Mouse (Mus musculus): ENCODE data around the gene Kifc3. TPM values are rescaled to one million over a fixed set of nuclear protein-coding genes. Genes with fewer than 3 reads are reported as not detected.
A peak's percentile ranks its signal among the peaks of the same experiment; 100 is the strongest.

The Kifc3 gene
- polyA plus RNA-seq, 1 experiment from 2014 or later: 16.8 TPM

GRCm38 (mm10) chr8:95226251-95227150, 23.9 kb upstream of the Kifc3 start:
- Histone ChIP-seq H3K9me3 (no peaks in the 10 kb centered on the region), H3K27ac (peak overlapping the region; percentile 11; the same call in 1 of the 2 replicates), H3K36me3 (no peaks in the 10 kb centered on the region), H3K27me3 (no peaks in the 10 kb centered on the region), H3K4me3 (no peak overlapping the region), H3K4me1 (peaks cover 12% of the 10 kb centered on the region; the same call in 1 of the 2 replicates), H3K4me2 (replicated peaks) (no peak overlapping the region), H3K9ac (no peak overlapping the region)
- ATAC-seq (ENCODE audit: low FRiP score, low read depth): peak; percentile 54; the same call in 1 of the 2 replicates
- 30% methylated on average over 7 of the region's 7 CpGs for WGBS

GRCm38 (mm10) chr8:95223969-95224368, 21.4 kb upstream of the Kifc3 start:
- no peak overlapping the region for H3K9ac ChIP-seq
- H3K4me2 ChIP-seq (replicated peaks): no peak overlapping the region
- no peak overlapping the region for H3K27ac ChIP-seq
- H3K4me1 ChIP-seq: peaks cover 17% of the 10 kb centered on the region; the same call in 1 of the 2 replicates
- no peaks in the 10 kb centered on the region for H3K27me3 ChIP-seq
- H3K9me3 ChIP-seq: no peaks in the 10 kb centered on the region
- no peak overlapping the region for H3K4me3 ChIP-seq
- no peak for ATAC-seq (ENCODE audit: low FRiP score, low read depth)
- WGBS: 90% methylated on average over 5 of the region's 5 CpGs
- H3K36me3 ChIP-seq: no peaks in the 10 kb centered on the region

GRCm38 (mm10) chr8:95221045-95221444, 18.4 kb upstream of the Kifc3 start:
- no peak overlapping the region for H3K27ac ChIP-seq
- 27% methylated on average over 2 of the region's 2 CpGs for WGBS
- H3K9me3 ChIP-seq: no peaks in the 10 kb centered on the region
- H3K4me1 ChIP-seq: peaks cover 7% of the 10 kb centered on the region; the same call in 1 of the 2 replicates
- no peak for ATAC-seq (ENCODE audit: low FRiP score, low read depth)
- H3K36me3 ChIP-seq: no peaks in the 10 kb centered on the region
- H3K9ac ChIP-seq: no peak overlapping the region
- H3K4me2 ChIP-seq (replicated peaks): no peak overlapping the region
- no peaks in the 10 kb centered on the region for H3K27me3 ChIP-seq
- no peak overlapping the region for H3K4me3 ChIP-seq

DNA sequence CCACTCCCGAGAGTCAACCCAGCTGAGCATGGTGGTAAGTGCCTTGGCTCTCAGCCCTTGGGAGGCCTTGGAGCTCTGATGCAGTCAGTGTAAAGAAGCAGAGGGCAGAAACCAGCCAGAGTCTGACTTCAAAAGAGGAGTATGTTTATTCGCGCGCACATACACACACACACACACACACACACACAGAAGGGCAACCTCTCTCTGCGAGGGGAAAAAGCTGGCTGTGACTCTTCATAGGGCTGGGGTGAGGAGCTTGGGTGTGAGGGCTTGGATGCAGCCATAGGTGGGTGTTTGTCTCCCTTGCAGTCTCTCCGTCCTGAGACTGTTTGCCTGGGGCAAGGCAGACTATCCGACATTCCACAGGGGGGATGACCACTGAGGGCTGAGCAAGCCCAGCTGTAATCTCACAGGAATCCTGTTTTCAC, 18.0 kb upstream of the Kifc3 start:
- 48% methylated on average over 7 of the region's 7 CpGs for WGBS
- Histone ChIP-seq H3K9ac (no peak overlapping the region), H3K27ac (no peak overlapping the region), H3K4me2 (replicated peaks) (no peak overlapping the region), H3K4me1 (0 out of 2 replicates have a peak, but pooled peaks cover 5% of the 10 kb centered on the region), H3K36me3 (no peaks in the 10 kb centered on the region), H3K4me3 (no peak overlapping the region), H3K9me3 (no peaks in the 10 kb centered on the region), H3K27me3 (no peaks in the 10 kb centered on the region)
- 0 out of 2 replicates have a peak, but pooled peaks have one; percentile 15 for ATAC-seq (ENCODE audit: low FRiP score, low read depth)

DNA sequence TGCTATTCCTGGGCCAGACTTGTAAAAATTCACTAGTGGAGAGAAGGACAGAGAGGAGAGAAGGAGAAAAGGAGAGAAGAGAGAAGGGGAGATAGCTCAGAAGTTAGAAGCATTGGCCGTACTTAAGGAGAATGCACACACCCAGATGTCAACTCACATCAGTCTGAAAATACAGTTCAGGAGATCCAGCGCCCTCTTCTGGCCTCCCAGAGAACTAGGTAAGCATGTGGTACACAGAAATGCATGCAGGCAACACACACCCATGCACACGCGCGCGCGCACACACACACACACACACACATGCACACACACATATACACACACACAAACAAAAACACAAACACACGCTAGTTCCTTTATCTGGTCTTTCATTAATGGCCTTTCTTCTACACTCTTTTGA, 17.0 kb upstream of the Kifc3 start:
- no peak for ATAC-seq (ENCODE audit: low FRiP score, low read depth)
- Histone ChIP-seq H3K4me2 (replicated peaks) (no peak overlapping the region), H3K27me3 (no peaks in the 10 kb centered on the region), H3K9ac (no peak overlapping the region), H3K27ac (no peak overlapping the region), H3K9me3 (no peaks in the 10 kb centered on the region), H3K4me3 (no peak overlapping the region), H3K36me3 (no peaks in the 10 kb centered on the region), H3K4me1 (0 out of 2 replicates have a peak, but pooled peaks cover 5% of the 10 kb centered on the region)
- WGBS: 90% methylated on average over 8 of the region's 8 CpGs

- no peak for ATAC-seq (ENCODE audit: low FRiP score, low read depth)
Measured at GRCm38 (mm10) chr8:95215709-95216360, 13.2 kb upstream of the Kifc3 start.

GRCm38 (mm10) chr8:95209924-95210323, 7.3 kb upstream of the Kifc3 start:
- no peak for ATAC-seq (ENCODE audit: low FRiP score, low read depth)
- WGBS: 29% methylated on average over 11 of the region's 11 CpGs
- Histone ChIP-seq H3K27ac (no peak overlapping the region), H3K9ac (no peak overlapping the region), H3K4me3 (no peak overlapping the region), H3K9me3 (no peaks in the 10 kb centered on the region), H3K27me3 (no peaks in the 10 kb centered on the region), H3K36me3 (no peaks in the 10 kb centered on the region), H3K4me2 (replicated peaks) (0 out of 2 replicates have a peak overlapping the region, but pooled peaks have one; percentile 11), H3K4me1 (no peaks in the 10 kb centered on the region)

More at GRCm38 (mm10) chr8:95215709-95216360, 13.2 kb upstream of the Kifc3 start:
- 0 out of 2 replicates have a peak, but pooled peaks cover 5% of the 10 kb centered on the region for H3K4me1 ChIP-seq
- no peaks in the 10 kb centered on the region for H3K27me3 ChIP-seq
- WGBS: 78% methylated on average over 11 of the region's 11 CpGs
- H3K27ac ChIP-seq: no peak overlapping the region
- no peak overlapping the region for H3K9ac ChIP-seq
- H3K9me3 ChIP-seq: no peaks in the 10 kb centered on the region
- H3K4me3 ChIP-seq: no peak overlapping the region
- H3K36me3 ChIP-seq: no peaks in the 10 kb centered on the region
- no peak overlapping the region for H3K4me2 ChIP-seq (replicated peaks)

- no peaks in the 10 kb centered on the region for H3K36me3 ChIP-seq
- no peak overlapping the region for H3K27ac ChIP-seq
- 36% methylated on average over 8 of the region's 8 CpGs for WGBS
- no peak for ATAC-seq (ENCODE audit: low FRiP score, low read depth)
- no peak overlapping the region for H3K4me3 ChIP-seq
- no peaks in the 10 kb centered on the region for H3K27me3 ChIP-seq
- H3K4me2 ChIP-seq (replicated peaks): no peak overlapping the region
- H3K9me3 ChIP-seq: no peaks in the 10 kb centered on the region
- no peak overlapping the region for H3K9ac ChIP-seq
- H3K4me1 ChIP-seq: 0 out of 2 replicates have a peak, but pooled peaks cover 3% of the 10 kb centered on the region
Measured at GRCm38 (mm10) chr8:95205946-95206345, 3.3 kb upstream of the Kifc3 start.

DNA sequence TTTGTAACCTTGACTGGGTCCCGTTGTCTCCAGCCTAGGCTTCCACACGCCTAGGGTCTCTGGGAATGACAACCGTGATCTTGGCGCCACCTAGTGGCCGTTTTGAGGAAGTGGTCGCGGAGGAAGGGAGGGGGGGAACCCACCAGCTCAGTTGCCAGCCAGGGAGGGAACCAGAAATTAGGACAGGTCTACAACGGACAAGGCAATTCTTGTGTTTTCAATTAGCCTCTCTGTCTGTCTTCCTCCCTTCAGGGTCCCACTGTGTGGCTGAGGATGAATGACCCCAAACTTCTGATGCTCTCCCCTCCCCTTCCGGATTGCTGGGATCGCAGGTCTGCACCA, 1.4 kb upstream of the Kifc3 start:
- Histone ChIP-seq H3K9ac (no peak overlapping the region), H3K27me3 (no peaks in the 10 kb centered on the region), H3K9me3 (no peaks in the 10 kb centered on the region), H3K27ac (no peak overlapping the region), H3K4me3 (no peak overlapping the region), H3K4me2 (replicated peaks) (no peak overlapping the region), H3K36me3 (no peaks in the 10 kb centered on the region), H3K4me1 (0 out of 2 replicates have a peak, but pooled peaks cover 3% of the 10 kb centered on the region)
- 18% methylated on average over 10 of the region's 10 CpGs for WGBS
- ATAC-seq (ENCODE audit: low FRiP score, low read depth): peak; percentile 86

DNA sequence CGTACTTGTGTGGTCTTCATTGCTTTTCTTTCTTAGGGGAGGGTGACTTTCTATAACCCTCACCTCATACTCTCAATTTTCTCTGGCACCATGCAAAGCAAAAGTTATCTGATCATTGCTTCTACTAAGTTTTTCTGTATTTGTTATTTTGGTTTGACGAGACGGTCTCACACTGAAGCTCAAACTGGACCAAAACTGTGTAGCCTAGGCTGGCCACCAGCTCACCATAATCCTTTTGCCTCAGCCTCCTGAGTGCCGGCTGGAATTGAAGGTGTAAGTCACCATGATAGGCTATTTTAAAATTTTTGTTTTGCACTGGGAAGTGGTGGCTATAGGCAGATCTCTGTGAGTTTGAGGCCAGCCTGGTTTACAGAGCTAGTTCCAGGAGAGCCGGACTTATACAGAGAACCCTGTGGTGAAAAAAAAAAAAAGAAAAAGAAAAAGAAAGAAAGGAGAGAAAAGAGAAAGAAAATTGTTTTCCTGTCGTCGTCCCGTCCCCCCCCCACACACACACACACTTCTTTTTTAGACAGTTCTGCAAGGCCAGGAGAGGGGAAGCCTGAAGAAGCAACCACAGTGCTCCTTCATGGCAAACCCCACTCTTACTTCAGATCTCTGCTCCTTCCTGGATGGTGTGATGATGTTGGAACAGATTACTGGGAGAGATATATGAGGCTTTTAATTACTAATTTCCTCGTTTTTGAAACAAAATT, 870 bp upstream of the Kifc3 start:
- no peaks in the 10 kb centered on the region for H3K9me3 ChIP-seq
- ATAC-seq (ENCODE audit: low FRiP score, low read depth): no peak
- H3K36me3 ChIP-seq: no peaks in the 10 kb centered on the region
- no peak overlapping the region for H3K4me2 ChIP-seq (replicated peaks)
- no peak overlapping the region for H3K4me3 ChIP-seq
- 49% methylated on average over 9 of the region's 9 CpGs for WGBS
- 0 out of 2 replicates have a peak, but pooled peaks cover 3% of the 10 kb centered on the region for H3K4me1 ChIP-seq
- H3K9ac ChIP-seq: no peak overlapping the region
- H3K27ac ChIP-seq: no peak overlapping the region
- H3K27me3 ChIP-seq: no peaks in the 10 kb centered on the region

DNA sequence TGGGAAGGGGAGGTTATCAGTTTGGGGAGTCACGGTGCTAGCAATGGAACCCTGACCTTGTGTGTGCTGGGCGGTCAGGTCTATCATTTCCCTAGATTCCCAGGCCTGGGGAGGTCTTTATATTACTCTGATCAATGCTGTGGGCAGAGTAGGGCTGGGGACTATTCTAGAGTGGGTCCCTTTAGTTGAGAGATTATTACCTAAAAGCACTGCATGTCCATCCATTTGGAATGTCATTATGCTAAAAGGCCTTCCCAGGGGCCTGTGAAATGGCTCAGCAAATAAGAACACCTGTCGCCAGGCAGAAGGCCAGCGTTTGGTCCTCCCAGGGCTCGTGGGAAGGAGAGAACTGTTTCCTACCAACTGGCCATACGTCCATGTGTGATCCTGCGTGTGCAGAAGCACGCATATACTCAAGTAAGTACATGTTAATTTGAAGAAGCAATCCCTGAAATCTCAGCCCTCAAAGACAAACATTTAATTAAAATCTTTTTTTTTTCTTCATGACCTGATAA, 499 bp downstream of the Kifc3 start:
- H3K9me3 ChIP-seq: no peaks in the 10 kb centered on the region
- H3K4me2 ChIP-seq (replicated peaks): no peak overlapping the region
- H3K9ac ChIP-seq: no peak overlapping the region
- no peak overlapping the region for H3K4me3 ChIP-seq
- whole genome bisulfite sequencing: 77% methylated on average over 8 of the region's 8 CpGs
- H3K36me3 ChIP-seq: no peaks in the 10 kb centered on the region
- no peaks in the 10 kb centered on the region for H3K27me3 ChIP-seq
- no peak for ATAC-seq (ENCODE audit: low FRiP score, low read depth)
- H3K27ac ChIP-seq: no peak overlapping the region
- 0 out of 2 replicates have a peak, but pooled peaks cover 3% of the 10 kb centered on the region for H3K4me1 ChIP-seq

Data from limb, embryonic 13.5 days (tissue).